Mouse (Mus musculus) neural tube, embryonic 13.5 days (tissue): ENCODE measurements around the gene Agpat1. TPM values are rescaled to one million over a fixed set of nuclear protein-coding genes. Genes with fewer than 3 reads are reported as not detected.

Source experiments
- ATAC-seq: fragments of 200-750 bp; cut with Nextera tagmentation; 2 replicates; pipeline ENCODE4 v1.8.0; 2017; ENCODE audit warnings: low read depth, mild to moderate bottlenecking, moderate TSS enrichment, moderate library complexity
- H3K27ac ChIP-seq: fragments of 300-500 bp; sonication (generic); replicated peaks from 2 replicates; pipeline ENCODE4 v1.5.1; 2015; ENCODE audit warnings: moderate library complexity, mild to moderate bottlenecking, inconsistent platforms
- H3K27me3 ChIP-seq: fragments of 300-500 bp; sonication (generic); 2 replicates; pipeline ENCODE4 v1.6.1; 2015; ENCODE audit warnings: mild to moderate bottlenecking, inconsistent platforms
- H3K36me3 ChIP-seq: fragments of 300-500 bp; sonication (generic); 2 replicates; pipeline ENCODE4 v1.6.1; 2015; ENCODE audit warnings: mild to moderate bottlenecking, inconsistent platforms
- H3K4me1 ChIP-seq: fragments of 300-500 bp; sonication (generic); replicated peaks from 2 replicates; pipeline ENCODE4 v1.6.1; 2015; ENCODE audit warnings: inconsistent platforms
- H3K4me2 ChIP-seq: fragments of 300-500 bp; sonication (generic); 2 replicates; pipeline ENCODE4 v1.6.1; 2015; ENCODE audit warnings: inconsistent platforms, mild to moderate bottlenecking, moderate library complexity
- H3K4me3 ChIP-seq: fragments of 300-500 bp; sonication (generic); 2 replicates; pipeline ENCODE4 v1.5.1; 2015; ENCODE audit warnings: mild to moderate bottlenecking, inconsistent platforms
- H3K9ac ChIP-seq: fragments of 300-500 bp; sonication (generic); 2 replicates; pipeline ENCODE4 v1.6.1; 2015; ENCODE audit warnings: moderate library complexity, mild to moderate bottlenecking, inconsistent platforms
- H3K9me3 ChIP-seq: fragments of 300-500 bp; sonication (generic); 2 replicates; pipeline ENCODE4 v1.6.1; 2016; ENCODE audit warnings: inconsistent platforms
- WGBS: fragments of 180-500 bp; shearing (Covaris S2); methylation state at CpG from one replicate; pipeline ENCODE4 v1.1.7; 2015; 5-methylcytosine and 5-hydroxymethylcytosine counted together
- polyA plus RNA-seq: library from polyadenylated mRNA; unstranded; fragments of >200 nt; fragmentation: Nextera tagmentation; extraction: Ambion mirVana; gene quantifications from 2 replicates; pipeline ENCODE4 v1.2.1, GENCODE M21; 2015

Gene Agpat1
- polyA plus RNA-seq, 1 experiment from 2014 or later, result 99.6 TPM

- Histone ChIP-seq H3K4me3 (peak overlapping the region; percentile 64), H3K36me3 (no peaks in the 10 kb centered on the region), H3K4me1 (peaks cover 58% of the 10 kb centered on the region), H3K27me3 (no peaks in the 10 kb centered on the region), H3K9ac (peak overlapping the region; percentile 90), H3K27ac (peak overlapping the region; percentile 98), H3K9me3 (no peaks in the 10 kb centered on the region), H3K4me2 (peak overlapping the region; percentile 74)
- WGBS, result 0% methylated on average over 50 of the region's 50 CpGs
- ATAC-seq, result peak; percentile 81
Observed at GRCm38 (mm10) chr17:34587423-34587811, 16.6 kb upstream of the Agpat1 start.

GRCm38 (mm10) chr17:34587814-34588213 lies 16.2 kb upstream of the Agpat1 start:
- Histone ChIP-seq H3K4me1 (peaks cover 62% of the 10 kb centered on the region), H3K27me3 (no peaks in the 10 kb centered on the region), H3K9ac (peak overlapping the region; percentile 90), H3K4me3 (peak overlapping the region; percentile 64), H3K36me3 (no peaks in the 10 kb centered on the region), H3K9me3 (no peaks in the 10 kb centered on the region), H3K27ac (peak overlapping the region; percentile 98), H3K4me2 (peak overlapping the region; percentile 74)
- no peak for ATAC-seq
- WGBS, result 3% methylated on average over 19 of the region's 19 CpGs

- no peak overlapping the region for H3K4me3 ChIP-seq
- H3K36me3 ChIP-seq, result no peaks in the 10 kb centered on the region
- no peaks in the 10 kb centered on the region for H3K27me3 ChIP-seq
- WGBS, result 86% methylated on average over 3 of the region's 3 CpGs
- H3K4me2 ChIP-seq, result no peak overlapping the region
- no peak overlapping the region for H3K27ac ChIP-seq
- peaks cover 71% of the 10 kb centered on the region for H3K4me1 ChIP-seq
- no peak for ATAC-seq
- no peaks in the 10 kb centered on the region for H3K9me3 ChIP-seq
- H3K9ac ChIP-seq, result no peak overlapping the region
Observed at GRCm38 (mm10) chr17:34588767-34589166, 15.3 kb upstream of the Agpat1 start.

GRCm38 (mm10) chr17:34589206-34589605 lies 14.9 kb upstream of the Agpat1 start:
- H3K27me3 ChIP-seq, result no peaks in the 10 kb centered on the region
- ATAC-seq, result no peak
- H3K4me2 ChIP-seq, result peak overlapping the region; percentile 21
- 56% methylated on average over 7 of the region's 7 CpGs for WGBS
- no peaks in the 10 kb centered on the region for H3K36me3 ChIP-seq
- peak overlapping the region; percentile 17; the same call in 1 of the 2 replicates for H3K9ac ChIP-seq
- peaks cover 75% of the 10 kb centered on the region for H3K4me1 ChIP-seq
- H3K9me3 ChIP-seq, result no peaks in the 10 kb centered on the region
- H3K4me3 ChIP-seq, result no peak overlapping the region
- H3K27ac ChIP-seq, result peak overlapping the region; percentile 54; the same call in 1 of the 2 replicates

- Histone ChIP-seq H3K36me3 (peaks cover 3% of the 10 kb centered on the region), H3K4me3 (0 out of 2 replicates have a peak within 1 kb of the TSS, but pooled peaks have one; percentile 0), H3K4me2 (peak within 1 kb of the TSS; percentile 91), H3K9ac (peak within 1 kb of the TSS; percentile 17; the same call in 1 of the 2 replicates), H3K4me1 (peaks cover 80% of the 10 kb centered on the region), H3K9me3 (no peaks in the 10 kb centered on the region), H3K27ac (peak within 1 kb of the TSS; percentile 99; the same call in 1 of the 2 replicates), H3K27me3 (no peaks in the 10 kb centered on the region)
- 40% methylated on average over 7 of the region's 7 CpGs for WGBS
- ATAC-seq, result no peak
Observed at GRCm38 (mm10) chr17:34589681-34590101, 14.4 kb upstream of the Agpat1 start, which contains the start of gene Gpsm3. Gene Gpsm3 (plus strand): TSS chr17:34589806.

- 0 out of 2 replicates have a peak overlapping the region, but pooled peaks have one; percentile 0 for H3K4me3 ChIP-seq
- no peak overlapping the region for H3K9ac ChIP-seq
- ATAC-seq, result no peak
- peak overlapping the region; percentile 99 for H3K27ac ChIP-seq
- 70% methylated on average over 15 of the region's 15 CpGs for WGBS
- H3K4me2 ChIP-seq, result peak overlapping the region; percentile 91
- no peaks in the 10 kb centered on the region for H3K9me3 ChIP-seq
- peaks cover 84% of the 10 kb centered on the region for H3K4me1 ChIP-seq
- no peaks in the 10 kb centered on the region for H3K27me3 ChIP-seq
- H3K36me3 ChIP-seq, result peaks cover 10% of the 10 kb centered on the region
Observed at GRCm38 (mm10) chr17:34590154-34590987, 13.7 kb upstream of the Agpat1 start.

- 3% methylated on average over 21 of the region's 21 CpGs for WGBS
- peak; percentile 6 for ATAC-seq
- peaks cover 76% of the 10 kb centered on the region for H3K4me1 ChIP-seq
Observed at GRCm38 (mm10) chr17:34591029-34591993, 12.8 kb upstream of the Agpat1 start, which contains the start of gene Pbx2. Gene Pbx2 (plus strand): TSS chr17:34591266.

GRCm38 (mm10) chr17:34591994-34592375 lies 12.1 kb upstream of the Agpat1 start:
- peak overlapping the region; percentile 99 for H3K27ac ChIP-seq
- H3K4me1 ChIP-seq, result peaks cover 73% of the 10 kb centered on the region
- whole genome bisulfite sequencing, result 2% methylated on average over 16 of the region's 35 CpGs
- H3K9me3 ChIP-seq, result no peaks in the 10 kb centered on the region
- no peaks in the 10 kb centered on the region for H3K27me3 ChIP-seq
- peak overlapping the region; percentile 98 for H3K9ac ChIP-seq
- peak overlapping the region; percentile 91 for H3K4me2 ChIP-seq
- ATAC-seq, result peak; percentile 15
- peaks cover 18% of the 10 kb centered on the region for H3K36me3 ChIP-seq
- H3K4me3 ChIP-seq, result peak overlapping the region; percentile 81

More at GRCm38 (mm10) chr17:34591029-34591993, 12.8 kb upstream of the Agpat1 start, which contains the start of gene Pbx2:
- Histone ChIP-seq H3K4me2 (peak within 1 kb of the TSS; percentile 91), H3K9ac (peak within 1 kb of the TSS; percentile 98), H3K27me3 (no peaks in the 10 kb centered on the region), H3K4me3 (peak within 1 kb of the TSS; percentile 81), H3K36me3 (peaks cover 18% of the 10 kb centered on the region), H3K9me3 (no peaks in the 10 kb centered on the region), H3K27ac (peak within 1 kb of the TSS; percentile 99)

- no peaks in the 10 kb centered on the region for H3K9me3 ChIP-seq
- 2% methylated on average over 27 of the region's 32 CpGs for WGBS
- peak; percentile 33 for ATAC-seq
- H3K27me3 ChIP-seq, result no peaks in the 10 kb centered on the region
- H3K4me3 ChIP-seq, result peak overlapping the region; percentile 81
- H3K4me1 ChIP-seq, result peaks cover 76% of the 10 kb centered on the region
- H3K27ac ChIP-seq, result peak overlapping the region; percentile 99
- peaks cover 18% of the 10 kb centered on the region for H3K36me3 ChIP-seq
- H3K4me2 ChIP-seq, result peak overlapping the region; percentile 91
- H3K9ac ChIP-seq, result peak overlapping the region; percentile 98
Observed at GRCm38 (mm10) chr17:34592581-34593549, 11.2 kb upstream of the Agpat1 start.

GRCm38 (mm10) chr17:34593752-34594525 lies 10.1 kb upstream of the Agpat1 start:
- Histone ChIP-seq H3K4me2 (peak overlapping the region; percentile 91), H3K9me3 (no peaks in the 10 kb centered on the region), H3K4me3 (peak overlapping the region; percentile 81), H3K9ac (peak overlapping the region; percentile 98), H3K36me3 (peaks cover 18% of the 10 kb centered on the region), H3K4me1 (peaks cover 70% of the 10 kb centered on the region), H3K27me3 (no peaks in the 10 kb centered on the region), H3K27ac (peak overlapping the region; percentile 99)
- 48% methylated on average over 34 of the region's 34 CpGs for WGBS
- no peak for ATAC-seq
